Mouse (Mus musculus) MEL (cell line): ENCODE measurements around the gene Hormad1. TPM values are rescaled to one million over a fixed set of nuclear protein-coding genes. Genes with fewer than 3 reads are reported as not detected.

Experiments used
- DNase-seq: peaks from one replicate; pipeline ENCODE4 v3.0.0; 2011; ENCODE audit warnings: low read depth, low spot score
- H3K27ac ChIP-seq: 2 replicates; pipeline ENCODE4 v1.5.1; 2012; ENCODE audit warnings: low read depth, mild to moderate bottlenecking, control low read depth, low read length, moderate library complexity; ENCODE audit not compliant: control insufficient read depth
- H3K27me3 ChIP-seq, 2 experiments: fragments of 150-350 bp in 1 of 2; sonication (generic) in 1 of 2; 2 replicates each; pipeline ENCODE4 v1.6.1; 2012; ENCODE audit warnings: low read length in 2 of 2, mild to moderate bottlenecking in 2 of 2, improper control_type of control experiment in 1 of 2, moderate library complexity in 1 of 2; ENCODE audit not compliant: insufficient read depth in 2 of 2, control insufficient read depth in 1 of 2
- H3K36me3 ChIP-seq, 2 experiments: 2 replicates each; pipeline ENCODE4 v1.6.1; 2012 to 2014; ENCODE audit warnings: low read length in 2 of 2, improper control_type of control experiment in 1 of 2, inconsistent platforms in 1 of 2, mild to moderate bottlenecking in 1 of 2; ENCODE audit not compliant: insufficient read depth in 2 of 2, control insufficient read depth in 1 of 2
- H3K4me1 ChIP-seq, 2 experiments: fragments of 150-350 bp in 1 of 2; sonication (generic) in 1 of 2; 2 replicates each; pipeline ENCODE4 v1.6.1; 2012; ENCODE audit warnings: low read length in 2 of 2, improper control_type of control experiment in 1 of 2, mild to moderate bottlenecking in 1 of 2; ENCODE audit not compliant: insufficient read depth in 2 of 2, control insufficient read depth in 1 of 2
- H3K4me3 ChIP-seq, 2 experiments: fragments of 150-350 bp in 1 of 2; sonication (generic) in 1 of 2; 2 replicates each; pipeline ENCODE4 v1.5.1; 2012; ENCODE audit warnings: low read depth in 2 of 2, low read length in 2 of 2, mild to moderate bottlenecking in 2 of 2, moderate library complexity in 2 of 2, control low read depth in 1 of 2, improper control_type of control experiment in 1 of 2; ENCODE audit not compliant: control insufficient read depth in 1 of 2, insufficient read depth in 1 of 2
- H3K79me2 ChIP-seq: 2 replicates; pipeline ENCODE4 v1.6.1; 2012; ENCODE audit warnings: mild to moderate bottlenecking, low read length, moderate library complexity; ENCODE audit not compliant: control insufficient read depth, poor library complexity, insufficient read depth
- H3K9ac ChIP-seq: 2 replicates; pipeline ENCODE4 v1.6.1; 2012; ENCODE audit warnings: low read depth, mild to moderate bottlenecking, control low read depth, low read length, moderate library complexity; ENCODE audit not compliant: control insufficient read depth, poor library complexity, severe bottlenecking
- H3K9me3 ChIP-seq: fragments of 150-350 bp; sonication (generic); replicated peaks from 2 replicates; pipeline ENCODE4 v1.6.1; 2012; ENCODE audit warnings: mild to moderate bottlenecking, low read length, improper control_type of control experiment, moderate library complexity; ENCODE audit not compliant: insufficient read depth
- CHD1 ChIP-seq: IDR thresholded peaks from 2 replicates; pipeline ENCODE4 v1.6.1; 2012; ENCODE audit warnings: low read depth, mild to moderate bottlenecking, inconsistent platforms, low read length, improper control_type of control experiment
- CHD2 ChIP-seq: IDR thresholded peaks from 2 replicates; pipeline ENCODE4 v1.6.1; 2011; ENCODE audit warnings: low read length, improper control_type of control experiment
- CTCF ChIP-seq, 3 experiments: IDR thresholded peaks in 2 of 3; conservative IDR thresholded peaks in 1 of 3; 2 replicates each; pipeline ENCODE4 v1.5.1; 2011 to 2012; ENCODE audit warnings: low read length in 3 of 3, low read depth in 2 of 3, mild to moderate bottlenecking in 2 of 3, improper control_type of control experiment in 1 of 3, inconsistent platforms in 1 of 3, mixed read lengths in 1 of 3, moderate library complexity in 1 of 3; ENCODE audit not compliant: control insufficient read depth in 1 of 3, insufficient read depth in 1 of 3, poor library complexity in 1 of 3, severe bottlenecking in 1 of 3
- EP300 ChIP-seq, 2 experiments: IDR thresholded peaks; 2 replicates each; pipeline ENCODE4 v1.6.1; 2011; ENCODE audit warnings: improper control_type of control experiment in 2 of 2, low read length in 2 of 2, low read depth in 1 of 2, mild to moderate bottlenecking in 1 of 2
- ETS1 ChIP-seq: IDR thresholded peaks from 2 replicates; pipeline ENCODE4 v1.6.1; 2012; ENCODE audit warnings: low read depth, mild to moderate bottlenecking, inconsistent platforms, low read length, improper control_type of control experiment, moderate library complexity
- GABPA ChIP-seq: IDR thresholded peaks from 2 replicates; pipeline ENCODE4 v1.6.1; 2012; ENCODE audit warnings: low read depth, mild to moderate bottlenecking, inconsistent platforms, low read length, improper control_type of control experiment, moderate library complexity
- HCFC1 ChIP-seq: IDR thresholded peaks from 2 replicates; pipeline ENCODE4 v1.6.1; 2012; ENCODE audit warnings: low read depth, mild to moderate bottlenecking, inconsistent platforms, low read length, improper control_type of control experiment, moderate library complexity
- JUND ChIP-seq: IDR thresholded peaks from 2 replicates; pipeline ENCODE4 v1.6.1; 2011; ENCODE audit warnings: low read depth, mild to moderate bottlenecking, improper control_type of control experiment, low read length
- KAT2A ChIP-seq: conservative IDR thresholded peaks from 2 replicates; pipeline ENCODE4 v1.6.1; 2012; ENCODE audit warnings: low read depth, low read length, improper control_type of control experiment, inconsistent platforms
- MAFK ChIP-seq: IDR thresholded peaks from 2 replicates; pipeline ENCODE4 v1.6.1; 2011; ENCODE audit warnings: low read depth, mild to moderate bottlenecking, low read length, improper control_type of control experiment, borderline replicate concordance
- MAZ ChIP-seq: IDR thresholded peaks from 2 replicates; pipeline ENCODE4 v1.6.1; 2012; ENCODE audit warnings: low read depth, mild to moderate bottlenecking, inconsistent platforms, low read length, improper control_type of control experiment
- MEF2A ChIP-seq: IDR thresholded peaks from 2 replicates; pipeline ENCODE4 v1.6.1; 2014; ENCODE audit warnings: low read depth, mild to moderate bottlenecking, inconsistent platforms, low read length, improper control_type of control experiment; ENCODE audit not compliant: poor library complexity, insufficient replicate concordance, severe bottlenecking; ENCODE audit errors: extremely low read depth
- MXI1 ChIP-seq: IDR thresholded peaks from 2 replicates; pipeline ENCODE4 v1.6.1; 2011; ENCODE audit warnings: mild to moderate bottlenecking, low read depth, low read length, improper control_type of control experiment
- MYC ChIP-seq: IDR thresholded peaks from 2 replicates; pipeline ENCODE4 v1.6.1; 2011; ENCODE audit warnings: low read depth, mild to moderate bottlenecking, low read length, improper control_type of control experiment, moderate library complexity
- NELFE ChIP-seq: IDR thresholded peaks from 2 replicates; pipeline ENCODE4 v1.6.1; 2011; ENCODE audit warnings: low read depth, low read length, improper control_type of control experiment
- POLR2A ChIP-seq, 2 experiments: IDR thresholded peaks; 2 replicates each; pipeline ENCODE4 v1.6.1; 2011 to 2012; ENCODE audit warnings: low read length in 2 of 2, mild to moderate bottlenecking in 2 of 2, control low read depth in 1 of 2, improper control_type of control experiment in 1 of 2, low read depth in 1 of 2, moderate library complexity in 1 of 2; ENCODE audit not compliant: control insufficient read depth in 1 of 2, insufficient read depth in 1 of 2, poor library complexity in 1 of 2
- POLR2AphosphoS2 ChIP-seq: IDR thresholded peaks from 2 replicates; pipeline ENCODE4 v1.6.1; 2011; ENCODE audit warnings: low read length, improper control_type of control experiment
- RAD21 ChIP-seq: IDR thresholded peaks from 2 replicates; pipeline ENCODE4 v1.6.1; 2011; ENCODE audit warnings: mild to moderate bottlenecking, low read depth, low read length, improper control_type of control experiment
- RCOR1 ChIP-seq: IDR thresholded peaks from 2 replicates; pipeline ENCODE4 v1.6.1; 2012; ENCODE audit warnings: low read depth, mild to moderate bottlenecking, inconsistent platforms, low read length, improper control_type of control experiment
- SIN3A ChIP-seq: IDR thresholded peaks from 2 replicates; pipeline ENCODE4 v1.6.1; 2012; ENCODE audit warnings: low read length, improper control_type of control experiment, inconsistent platforms
- SMC3 ChIP-seq: IDR thresholded peaks from 2 replicates; pipeline ENCODE4 v1.6.1; 2011; ENCODE audit warnings: low read depth, low read length, improper control_type of control experiment
- TAL1 ChIP-seq: IDR thresholded peaks from 2 replicates; pipeline ENCODE4 v1.6.1; 2012; ENCODE audit warnings: mild to moderate bottlenecking, inconsistent platforms, low read length, moderate library complexity, mixed read lengths
- TBP ChIP-seq: IDR thresholded peaks from 2 replicates; pipeline ENCODE4 v1.8.0; 2011; ENCODE audit warnings: low read depth, low read length, improper control_type of control experiment
- UBTF ChIP-seq: IDR thresholded peaks from 2 replicates; pipeline ENCODE4 v1.6.1; 2012; ENCODE audit warnings: low read depth, mild to moderate bottlenecking, inconsistent platforms, low read length, improper control_type of control experiment, moderate library complexity, borderline replicate concordance; ENCODE audit not compliant: insufficient read depth
- USF1 ChIP-seq: IDR thresholded peaks from 2 replicates; pipeline ENCODE4 v1.6.1; 2014; ENCODE audit warnings: low read depth, mild to moderate bottlenecking, inconsistent platforms, low read length, improper control_type of control experiment, moderate library complexity
- USF2 ChIP-seq, 2 experiments: IDR thresholded peaks; 2 replicates each; pipeline ENCODE4 v1.6.1; 2011 to 2012; ENCODE audit warnings: improper control_type of control experiment in 2 of 2, low read length in 2 of 2, borderline replicate concordance in 1 of 2, inconsistent platforms in 1 of 2, low read depth in 1 of 2, mild to moderate bottlenecking in 1 of 2; ENCODE audit not compliant: insufficient read depth in 1 of 2
- ZKSCAN1 ChIP-seq: IDR thresholded peaks from 2 replicates; pipeline ENCODE4 v1.6.1; 2012; ENCODE audit warnings: low read depth, mild to moderate bottlenecking, inconsistent platforms, low read length, improper control_type of control experiment, moderate library complexity
- ZMIZ1 ChIP-seq: IDR thresholded peaks from 2 replicates; pipeline ENCODE4 v1.6.1; 2012; ENCODE audit warnings: low read depth, mild to moderate bottlenecking, inconsistent platforms, low read length, improper control_type of control experiment, moderate library complexity
- ZNF384 ChIP-seq: IDR thresholded peaks from 2 replicates; pipeline ENCODE4 v1.6.1; 2012; ENCODE audit warnings: low read depth, mild to moderate bottlenecking, inconsistent platforms, low read length, improper control_type of control experiment
- polyA plus RNA-seq, 2 experiments: library from polyadenylated mRNA; stranded (reverse) in 1 of 2; unstranded in 1 of 2; fragments of >175 nt in 1 of 2; fragments of >200 nt in 1 of 2; gene quantifications; 2 replicates each; pipeline versions ENCODE4 v1.2.1 to v1.2.4; 2012; ENCODE audit warnings: low replicate concordance in 2 of 2, low read depth in 1 of 2; ENCODE audit not compliant: insufficient read length in 2 of 2, insufficient read depth in 1 of 2, missing spikeins in 1 of 2
- total RNA-seq: library from RNA; depleted of rRNA; stranded (reverse); fragments of 300-350 nt; gene quantifications from 2 replicates; pipeline ENCODE4 v1.2.3, GENCODE M21; 2012

The Hormad1 gene
- total and polyA plus RNA-seq, 3 experiments: not detected

GRCm38 (mm10) chr3:95531025-95531424, 28.5 kb upstream of the Hormad1 start (continued):
- TF ChIP-seq MEF2A (no peak), MXI1 (no peak), HCFC1 (no peak), ZMIZ1 (no peak), POLR2A (IDR thresholded peaks at IDR 0.05; ENCODE audit: control insufficient read depth in 1 of 2, insufficient read depth in 1 of 2, low read depth in 1 of 2, low read length in 2 of 2, poor library complexity in 1 of 2) (no peak), GABPA (no peak), TAL1 (no peak), JUND (no peak), RAD21 (peak; percentile 73), TBP (no peak), SIN3A (peak; percentile 42; the same call in 1 of the 2 replicates), MAZ (no peak), CHD2 (no peak), CHD1 (no peak), MYC (no peak)

GRCm38 (mm10) chr3:95533364-95533763, 26.1 kb upstream of the Hormad1 start:
- Histone ChIP-seq H3K36me3 (no peaks in the 10 kb centered on the region), H3K4me3 (no peak overlapping the region), H3K27ac (no peak overlapping the region), H3K9me3 (no peaks in the 10 kb centered on the region), H3K79me2 (no peaks in the 10 kb centered on the region), H3K27me3 (peaks cover 16 to 18% of the 10 kb centered on the region in 2 experiments), H3K9ac (no peak overlapping the region), H3K4me1 (no peaks in the 10 kb centered on the region)
- TF ChIP-seq SMC3 (0 out of 2 replicates have a peak, but pooled peaks have one; percentile 12), UBTF (no peak), CTCF (IDR thresholded peaks at IDR 0.05 in 2 of 3, conservative IDR thresholded peaks at IDR 0.05 in 1 of 3; ENCODE audit: control insufficient read depth in 1 of 3, insufficient read depth in 1 of 3, low read depth in 2 of 3, low read length in 3 of 3, poor library complexity in 1 of 3, severe bottlenecking in 1 of 3) (peak in 2 of 3 experiments; percentile 8 to 14; a peak in 2 of 6 replicates), ZNF384 (peak; percentile 58), KAT2A (no peak)
- DNase-seq: no peak

- no peaks in the 10 kb centered on the region for H3K36me3 ChIP-seq
- no peak overlapping the region for H3K9ac ChIP-seq
- DNase-seq: peak; percentile 53
- no peak for TF ChIP-seq USF1
- no peak for TF ChIP-seq USF2 (IDR thresholded peaks at IDR 0.05; ENCODE audit: borderline replicate concordance in 1 of 2, insufficient read depth in 1 of 2, low read depth in 1 of 2, low read length in 2 of 2)
- TF ChIP-seq SMC3: peak; percentile 46
- no peak for TF ChIP-seq MYC
- no peak for TF ChIP-seq NELFE
- no peak for TF ChIP-seq HCFC1
- no peak for TF ChIP-seq ZKSCAN1
- no peak for TF ChIP-seq RCOR1
- no peak for TF ChIP-seq TAL1
- TF ChIP-seq RAD21: peak; percentile 65
- no peak for TF ChIP-seq JUND
- no peak for TF ChIP-seq POLR2AphosphoS2
- TF ChIP-seq EP300 (IDR thresholded peaks at IDR 0.05; ENCODE audit: low read depth in 1 of 2, low read length in 2 of 2): no peak
- TF ChIP-seq UBTF: no peak
- no peak for TF ChIP-seq MEF2A
- TF ChIP-seq ETS1: no peak
- no peak for TF ChIP-seq MAFK
Observed at GRCm38 (mm10) chr3:95534927-95535326, 24.6 kb upstream of the Hormad1 start.

More at GRCm38 (mm10) chr3:95534927-95535326, 24.6 kb upstream of the Hormad1 start:
- Histone ChIP-seq H3K4me3 (no peak overlapping the region), H3K9me3 (no peaks in the 10 kb centered on the region), H3K27ac (no peak overlapping the region), H3K79me2 (no peaks in the 10 kb centered on the region), H3K27me3 (peaks cover 18 to 22% of the 10 kb centered on the region in 2 experiments), H3K4me1 (no peaks in the 10 kb centered on the region)
